Mouse (Mus musculus): Measurements from ENCODE around the gene Nek1. TPM values are rescaled to one million over a fixed set of nuclear protein-coding genes. Genes with fewer than 3 reads are reported as not detected.

Gene Nek1
- polyA plus RNA-seq, 2 experiments, result 2.6 to 6.7 TPM

DNA sequence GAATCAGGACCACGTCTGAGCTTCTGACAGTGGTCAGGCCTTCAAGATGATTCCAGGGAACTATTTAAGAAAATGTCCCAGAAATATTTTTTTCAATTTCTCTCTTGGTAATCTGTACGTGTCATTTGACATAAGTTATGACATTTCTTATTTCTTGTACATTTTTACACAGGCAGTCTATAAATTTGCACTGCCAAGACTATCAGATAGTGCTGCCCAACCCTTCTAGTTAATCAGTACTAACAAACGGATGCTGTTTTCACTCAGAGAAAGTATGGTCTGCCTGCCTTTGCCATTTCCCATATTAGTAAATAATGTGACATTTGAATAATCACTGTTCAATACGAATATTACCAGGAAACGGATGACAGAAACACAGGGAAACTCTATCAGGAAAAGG lies 40.2 kb upstream of the Nek1 start:
- ATAC-seq (ENCODE audit: insufficient read depth), result no peak
- Histone ChIP-seq H3K27me3 (ENCODE audit: control insufficient read depth, insufficient read depth, low read length) (no peaks in the 10 kb centered on the region), H3K36me3 (replicated peaks; ENCODE audit: control insufficient read depth, insufficient read depth, low read depth) (no peaks in the 10 kb centered on the region), H3K9ac (replicated peaks) (peak overlapping the region; percentile 69), H3K4me3 (ENCODE audit: insufficient read depth in 1 of 2, low read depth in 2 of 2, low read length in 2 of 2) (peak overlapping the region; percentile 60 to 99), H3K9me3 (ENCODE audit: control insufficient read depth, low read length) (no peaks in the 10 kb centered on the region), H3K4me1 (replicated peaks; ENCODE audit: control insufficient read depth in 2 of 2, insufficient read depth in 2 of 2, low read length in 1 of 2) (peaks cover 47 to 48% of the 10 kb centered on the region in 2 experiments), H3K4me2 (ENCODE audit: low read depth) (peak overlapping the region; percentile 85), H3K27ac (peak overlapping the region; percentile 85)
- DNase-seq (ENCODE audit: low read depth in 3 of 3, low spot score in 3 of 3), result no peak
- 24% methylated on average over 5 of the region's 5 CpGs for WGBS (ENCODE audit: insufficient replicate concordance)
- TF ChIP-seq EP300 (IDR thresholded peaks at IDR 0.05; ENCODE audit: low read depth) (0 out of 2 replicates have a peak, but pooled peaks have one; percentile 29), CTCF (IDR thresholded peaks at IDR 0.05; ENCODE audit: low read depth) (no peak)

DNA sequence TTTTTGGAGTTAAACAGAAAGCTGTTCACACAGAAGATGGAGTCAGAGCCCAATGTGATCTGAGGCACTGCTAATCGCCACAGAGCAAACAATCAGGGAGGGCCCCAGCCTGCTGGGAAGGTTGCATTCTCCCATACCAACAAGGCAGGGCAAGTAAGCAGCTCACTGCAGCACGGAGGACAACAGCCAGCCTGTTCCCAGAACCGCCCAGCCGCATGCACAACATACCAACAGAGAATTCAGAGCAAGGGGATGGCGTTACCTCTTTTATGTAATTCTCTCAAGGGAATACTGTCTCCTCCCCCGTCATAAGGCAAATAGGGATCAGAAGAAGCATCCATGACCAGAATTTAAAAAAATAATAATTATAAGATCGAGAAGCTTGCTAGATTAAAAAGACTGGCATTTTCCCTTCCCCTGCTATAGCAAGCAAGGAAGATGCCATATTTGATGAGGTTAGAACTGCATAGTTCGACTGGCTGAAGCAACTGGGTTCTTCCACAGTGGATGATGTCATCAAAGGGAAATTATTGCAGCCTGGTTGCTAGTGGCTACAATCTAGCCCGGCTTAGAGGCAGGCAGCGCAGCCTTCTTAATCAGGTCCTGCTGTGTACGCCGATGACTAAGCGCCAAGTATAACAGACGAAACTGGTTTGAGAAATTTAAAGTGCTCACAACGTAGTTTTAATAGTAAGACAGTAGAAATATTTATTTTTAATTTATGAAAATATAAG lies 38.5 kb upstream of the Nek1 start:
- H3K9me3 ChIP-seq (ENCODE audit: control insufficient read depth, low read length), result no peaks in the 10 kb centered on the region
- no peak for TF ChIP-seq CTCF (IDR thresholded peaks at IDR 0.05; ENCODE audit: low read depth)
- TF ChIP-seq EP300 (IDR thresholded peaks at IDR 0.05; ENCODE audit: low read depth), result peak; percentile 95
- H3K27me3 ChIP-seq (ENCODE audit: control insufficient read depth, insufficient read depth, low read length), result no peaks in the 10 kb centered on the region
- peak overlapping the region; percentile 74 to 99 for H3K4me3 ChIP-seq (ENCODE audit: insufficient read depth in 1 of 2, low read depth in 2 of 2, low read length in 2 of 2)
- peak overlapping the region; percentile 93 for H3K9ac ChIP-seq (replicated peaks)
- peak overlapping the region; percentile 98 for H3K27ac ChIP-seq
- peak overlapping the region; percentile 89 for H3K4me2 ChIP-seq (ENCODE audit: low read depth)
- peak; percentile 94 to 95 (median 95) for DNase-seq (ENCODE audit: low read depth in 3 of 3, low spot score in 3 of 3)
- no peaks in the 10 kb centered on the region for H3K36me3 ChIP-seq (replicated peaks; ENCODE audit: control insufficient read depth, insufficient read depth, low read depth)
- peaks cover 50 to 53% of the 10 kb centered on the region in 2 experiments for H3K4me1 ChIP-seq (replicated peaks; ENCODE audit: control insufficient read depth in 2 of 2, insufficient read depth in 2 of 2, low read length in 1 of 2)
- ATAC-seq (ENCODE audit: insufficient read depth), result peak; percentile 89
- WGBS (ENCODE audit: insufficient replicate concordance), result 3% methylated on average over 15 of the region's 15 CpGs

DNA sequence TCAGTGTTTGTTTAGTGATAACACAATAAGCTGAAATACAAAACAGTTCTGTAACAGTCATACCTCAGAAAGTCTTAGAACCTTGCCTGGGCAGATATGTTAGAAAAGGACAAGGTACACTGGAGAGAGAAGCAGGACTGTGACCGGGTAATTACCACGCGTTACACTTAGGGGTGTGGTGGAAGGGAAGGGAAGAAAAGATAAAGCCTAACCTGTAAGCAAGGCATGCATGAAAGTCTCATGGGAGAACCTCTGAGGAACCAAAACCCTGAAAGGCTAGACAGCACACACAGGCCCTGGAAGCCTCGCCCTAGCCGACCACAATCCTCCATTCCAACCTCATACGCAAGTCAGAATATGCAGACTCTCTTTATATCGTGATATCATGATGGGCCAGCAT lies 36.1 kb upstream of the Nek1 start:
- Histone ChIP-seq H3K4me1 (replicated peaks; ENCODE audit: control insufficient read depth in 2 of 2, insufficient read depth in 2 of 2, low read length in 1 of 2) (peaks cover 35 to 39% of the 10 kb centered on the region in 2 experiments), H3K36me3 (replicated peaks; ENCODE audit: control insufficient read depth, insufficient read depth, low read depth) (no peaks in the 10 kb centered on the region), H3K9ac (replicated peaks) (peak overlapping the region; percentile 63), H3K4me3 (ENCODE audit: insufficient read depth in 1 of 2, low read depth in 2 of 2, low read length in 2 of 2) (peak overlapping the region in 1 of 2 experiments; percentile 35; a peak in 3 of 4 replicates), H3K9me3 (ENCODE audit: control insufficient read depth, low read length) (no peaks in the 10 kb centered on the region), H3K4me2 (ENCODE audit: low read depth) (peak overlapping the region; percentile 77), H3K27me3 (ENCODE audit: control insufficient read depth, insufficient read depth, low read length) (no peaks in the 10 kb centered on the region), H3K27ac (peak overlapping the region; percentile 98)
- TF ChIP-seq EP300 (IDR thresholded peaks at IDR 0.05; ENCODE audit: low read depth), result peak; percentile 68
- no peak for TF ChIP-seq CTCF (IDR thresholded peaks at IDR 0.05; ENCODE audit: low read depth)
- ATAC-seq (ENCODE audit: insufficient read depth) (peak; percentile 73), DNase-seq (ENCODE audit: low read depth in 3 of 3, low spot score in 3 of 3) (peak; percentile 64 to 76 (median 71))
- WGBS (ENCODE audit: insufficient replicate concordance), result 9% methylated on average over 7 of the region's 7 CpGs

DNA sequence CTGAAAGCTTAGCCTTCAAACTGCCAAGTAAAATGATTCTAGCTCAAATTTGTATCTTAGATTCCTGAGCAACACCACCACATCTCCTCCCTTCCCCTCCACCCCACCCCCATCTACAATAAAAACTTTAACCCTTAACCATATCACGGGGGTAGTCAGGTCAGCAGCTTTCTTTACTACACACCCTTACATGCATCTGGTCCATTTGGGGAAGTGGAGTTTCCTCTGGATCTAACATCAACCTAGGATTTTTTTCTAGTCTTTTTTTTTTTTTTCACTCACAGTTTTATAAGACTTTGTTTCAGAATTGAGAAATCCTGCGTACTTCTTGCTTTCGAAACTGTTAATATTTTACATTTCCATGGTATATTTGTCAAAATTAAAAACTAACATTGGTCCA lies 30.2 kb upstream of the Nek1 start:
- H3K27ac ChIP-seq, result no peak overlapping the region
- no peak for ATAC-seq (ENCODE audit: insufficient read depth)
- no peak for TF ChIP-seq CTCF (IDR thresholded peaks at IDR 0.05; ENCODE audit: low read depth)
- TF ChIP-seq EP300 (IDR thresholded peaks at IDR 0.05; ENCODE audit: low read depth), result no peak
- 63% methylated on average over 3 of the region's 3 CpGs for WGBS (ENCODE audit: insufficient replicate concordance)
- no peaks in the 10 kb centered on the region for H3K9me3 ChIP-seq (ENCODE audit: control insufficient read depth, low read length)
- H3K4me2 ChIP-seq (ENCODE audit: low read depth), result no peak overlapping the region
- DNase-seq (ENCODE audit: low read depth in 3 of 3, low spot score in 3 of 3), result no peak
- no peaks in the 10 kb centered on the region for H3K27me3 ChIP-seq (ENCODE audit: control insufficient read depth, insufficient read depth, low read length)
- no peak overlapping the region for H3K9ac ChIP-seq (replicated peaks)
- no peak overlapping the region for H3K4me3 ChIP-seq (ENCODE audit: insufficient read depth in 1 of 2, low read depth in 2 of 2, low read length in 2 of 2)
- H3K36me3 ChIP-seq (replicated peaks; ENCODE audit: control insufficient read depth, insufficient read depth, low read depth), result no peaks in the 10 kb centered on the region
- peaks cover 35 to 37% of the 10 kb centered on the region in 2 experiments for H3K4me1 ChIP-seq (replicated peaks; ENCODE audit: control insufficient read depth in 2 of 2, insufficient read depth in 2 of 2, low read length in 1 of 2)

DNA sequence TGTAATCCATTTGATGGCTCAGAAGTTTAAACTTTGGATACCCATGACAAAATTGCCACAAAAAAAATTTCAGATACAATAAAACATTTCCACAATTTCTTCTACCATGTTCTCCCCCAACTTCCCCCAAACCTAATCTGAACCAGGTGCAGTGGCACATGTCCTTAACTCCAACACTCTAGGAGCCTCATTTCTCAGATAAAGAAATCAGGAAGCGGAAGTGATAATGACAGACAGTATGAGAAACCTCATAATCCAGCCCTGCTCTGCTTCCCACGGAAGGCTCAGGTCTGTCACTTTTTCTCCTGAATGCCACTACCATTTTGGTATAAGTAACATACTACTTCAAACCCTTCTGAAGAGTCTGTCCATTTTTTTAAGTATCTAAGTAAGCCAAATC lies 29.1 kb upstream of the Nek1 start:
- WGBS (ENCODE audit: insufficient replicate concordance), result 20% methylated on average over 2 of the region's 2 CpGs
- no peaks in the 10 kb centered on the region for H3K9me3 ChIP-seq (ENCODE audit: control insufficient read depth, low read length)
- TF ChIP-seq EP300 (IDR thresholded peaks at IDR 0.05; ENCODE audit: low read depth) (no peak), CTCF (IDR thresholded peaks at IDR 0.05; ENCODE audit: low read depth) (no peak)
- H3K4me2 ChIP-seq (ENCODE audit: low read depth), result no peak overlapping the region
- ATAC-seq (ENCODE audit: insufficient read depth), result no peak
- no peak overlapping the region for H3K9ac ChIP-seq (replicated peaks)
- no peak overlapping the region for H3K4me3 ChIP-seq (ENCODE audit: insufficient read depth in 1 of 2, low read depth in 2 of 2, low read length in 2 of 2)
- peaks cover 37 to 41% of the 10 kb centered on the region in 2 experiments for H3K4me1 ChIP-seq (replicated peaks; ENCODE audit: control insufficient read depth in 2 of 2, insufficient read depth in 2 of 2, low read length in 1 of 2)
- no peak for DNase-seq (ENCODE audit: low read depth in 3 of 3, low spot score in 3 of 3)
- no peaks in the 10 kb centered on the region for H3K27me3 ChIP-seq (ENCODE audit: control insufficient read depth, insufficient read depth, low read length)
- H3K27ac ChIP-seq, result no peak overlapping the region
- no peaks in the 10 kb centered on the region for H3K36me3 ChIP-seq (replicated peaks; ENCODE audit: control insufficient read depth, insufficient read depth, low read depth)
